Mouse (Mus musculus): ENCODE measurements at regions not wholly inside any gene's neighbourhood (a gene's known extent, or its start where the extent isn't known, plus 50 kb on each side); places are given as distances from the start of the nearest gene placed in this dataset.

- intact Hi-C loops (cut with DNase I), result no loop called here
- DNase-seq, result no peak
Measured at GRCm38 (mm10) chr16:52789946-52790345, 336.1 kb upstream of the Alcam start.

- DNase-seq, result no peak
- intact Hi-C loops (cut with DNase I), result no loop called here
Measured at GRCm38 (mm10) chr16:52747744-52748143, 293.9 kb upstream of the Alcam start.

GRCm38 (mm10) chr16:52746186-52746585 lies 292.3 kb upstream of the Alcam start:
- intact Hi-C loops (cut with DNase I), result no loop called here

GRCm38 (mm10) chr16:52744720-52745119 lies 290.8 kb upstream of the Alcam start:
- DNase-seq, result no peak
- intact Hi-C loops (cut with DNase I), result no loop called here

More at GRCm38 (mm10) chr16:52746186-52746585, 292.3 kb upstream of the Alcam start:
- no peak for DNase-seq

- intact Hi-C loops (cut with DNase I), result no loop called here
- DNase-seq, result no peak
Measured at GRCm38 (mm10) chr16:52742166-52742565, 288.3 kb upstream of the Alcam start.

- no peak for DNase-seq
- intact Hi-C loops (cut with DNase I), result no loop called here
Measured at GRCm38 (mm10) chr16:52726120-52726844, 272.4 kb upstream of the Alcam start.

GRCm38 (mm10) chr16:52718231-52718932 lies 264.5 kb upstream of the Alcam start:
- intact Hi-C loops (cut with DNase I), result no loop called here

GRCm38 (mm10) chr16:52690272-52690671 lies 236.4 kb upstream of the Alcam start:
- DNase-seq, result no peak
- intact Hi-C loops (cut with DNase I), result no loop called here

More at GRCm38 (mm10) chr16:52718231-52718932, 264.5 kb upstream of the Alcam start:
- DNase-seq, result no peak

- intact Hi-C loops (cut with DNase I), result no loop called here
- no peak for DNase-seq
Measured at GRCm38 (mm10) chr16:52654825-52655224, 201.0 kb upstream of the Alcam start.

Data from heart, postnatal 36 days (tissue).